Mouse (Mus musculus) embryonic fibroblast, embryonic 13.5 days (primary cell): ENCODE data around the gene Il13.

ENCODE experiments used
- CTCF ChIP-seq: IDR thresholded peaks from 2 replicates; pipeline ENCODE4 v1.5.1; 2011; ENCODE audit warnings: mild to moderate bottlenecking, control low read depth, low read length, moderate library complexity, borderline replicate concordance; ENCODE audit not compliant: insufficient read depth
- POLR2A ChIP-seq: IDR thresholded peaks from 2 replicates; pipeline ENCODE4 v1.6.1; 2011; ENCODE audit warnings: low read depth, mild to moderate bottlenecking, control low read depth, low read length, moderate library complexity

DNA sequence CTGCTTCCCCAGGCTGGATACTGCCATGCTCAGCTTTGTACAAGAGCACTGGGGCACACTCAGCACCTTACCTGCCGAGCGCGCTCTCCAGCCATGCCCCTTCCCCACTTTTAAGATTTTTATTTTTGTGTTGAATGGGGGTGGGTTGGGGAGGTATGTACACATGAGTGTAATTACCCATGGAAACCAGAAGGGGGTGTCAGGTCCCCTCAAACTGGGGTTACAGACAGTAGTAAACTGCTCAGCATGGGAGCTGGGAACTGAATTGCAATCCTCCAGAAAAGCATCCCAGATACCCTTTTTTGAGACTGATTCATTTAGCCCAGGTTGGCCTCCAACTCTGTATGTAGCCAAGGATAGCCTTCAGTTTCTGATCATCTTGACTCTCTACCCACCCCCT is 29.5 kb downstream of the Il13 start:
- no peak for TF ChIP-seq CTCF
- no peak for TF ChIP-seq POLR2A
